Mouse (Mus musculus): ENCODE data around the gene Cdc42bpg. TPM values are rescaled to one million over a fixed set of nuclear protein-coding genes. Genes with fewer than 3 reads are reported as not detected.
"Not testable (repeated sequence)": the region's sequence is repeated elsewhere in the genome, so short reads cannot be mapped to it uniquely, and the experiment has no call there.

Gene Cdc42bpg
- polyA plus RNA-seq, 1 experiment, result 60.5 TPM

DNA sequence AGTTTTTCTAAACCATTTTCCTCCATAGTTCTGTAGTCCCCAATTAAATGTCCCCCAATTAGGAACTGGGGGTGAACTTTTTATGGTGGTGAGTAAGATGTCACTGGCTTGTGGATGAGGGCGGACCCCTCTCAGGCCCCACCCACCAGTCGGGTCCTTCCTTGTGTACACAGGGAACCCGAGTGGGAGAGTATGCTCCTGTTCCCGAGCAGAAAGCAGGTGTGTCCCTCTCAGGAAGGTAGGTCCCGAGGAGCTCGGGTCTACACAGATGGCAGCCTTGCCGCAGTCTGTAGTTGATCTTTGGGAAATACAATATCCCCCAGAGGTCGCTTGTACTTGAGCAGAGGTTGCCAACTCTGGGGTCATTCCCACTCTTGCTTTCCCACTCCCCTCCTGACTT, 21.0 kb upstream of the Cdc42bpg start:
- Histone ChIP-seq H3K9me3 (replicated peaks; ENCODE audit: control insufficient read depth, insufficient read depth, low read length, poor library complexity, severe bottlenecking) (no peaks in the 10 kb centered on the region), H3K27ac (ENCODE audit: insufficient read depth, low read length) (no peak overlapping the region), H3K4me1 (ENCODE audit: control insufficient read depth, insufficient read depth, low read length) (peaks cover 10% of the 10 kb centered on the region), H3K9ac (ENCODE audit: low read depth, poor library complexity, severe bottlenecking) (no peak overlapping the region), H3K4me3 (ENCODE audit: low read depth, low read length) (no peak overlapping the region), H3K36me3 (ENCODE audit: control insufficient read depth, insufficient read depth, low read length, poor library complexity, severe bottlenecking) (peaks cover 22% of the 10 kb centered on the region), H3K27me3 (ENCODE audit: control insufficient read depth, insufficient read depth, low read length, poor library complexity, severe bottlenecking) (no peaks in the 10 kb centered on the region)
- TF ChIP-seq CTCF (IDR thresholded peaks at IDR 0.05; ENCODE audit: low read depth, low read length) (no peak), EP300 (IDR thresholded peaks at IDR 0.05; ENCODE audit: insufficient read depth, low read depth, low read length) (no peak), POLR2A (IDR thresholded peaks at IDR 0.05; ENCODE audit: insufficient read depth, low read length) (no peak)

DNA sequence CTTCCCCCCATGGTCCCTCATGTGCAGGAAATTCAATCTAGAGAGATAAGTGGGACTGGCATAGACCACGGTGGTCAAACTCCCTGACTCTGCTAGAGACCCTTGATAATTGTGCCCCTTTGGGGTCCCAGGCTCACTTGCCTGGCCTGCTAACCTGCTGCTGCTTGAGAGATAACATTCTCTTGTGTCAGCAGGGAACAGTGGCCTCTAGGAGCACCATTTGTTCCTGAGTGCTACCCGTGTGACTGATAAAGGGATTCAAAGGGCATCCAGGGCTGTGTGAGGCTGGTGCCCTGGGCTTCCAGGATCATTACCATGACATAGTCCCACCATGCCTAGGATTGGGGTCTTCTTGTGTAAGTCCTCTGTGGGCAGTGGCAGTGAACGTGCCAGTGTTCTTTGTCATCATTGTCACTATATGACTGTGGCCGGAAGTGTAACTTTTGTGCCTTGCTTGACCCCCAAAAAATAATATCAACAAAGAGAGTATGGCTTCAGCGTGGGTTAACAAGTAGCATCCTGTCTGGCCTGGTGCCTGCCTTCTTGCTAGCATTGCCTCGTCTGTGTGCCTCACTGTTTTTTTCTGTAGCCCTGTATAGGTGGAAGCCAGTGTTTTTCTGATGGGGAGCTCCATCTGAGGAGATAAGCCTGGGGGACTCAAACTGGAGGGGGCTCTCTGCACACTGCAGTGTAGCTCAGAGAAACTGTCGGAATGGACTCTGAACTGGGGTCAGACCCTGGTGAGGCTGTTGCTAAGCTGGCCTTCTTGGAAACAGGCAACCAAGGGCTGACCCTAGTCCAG, 20.4 kb upstream of the Cdc42bpg start:
- Histone ChIP-seq H3K9me3 (replicated peaks; ENCODE audit: control insufficient read depth, insufficient read depth, low read length, poor library complexity, severe bottlenecking) (no peaks in the 10 kb centered on the region), H3K36me3 (ENCODE audit: control insufficient read depth, insufficient read depth, low read length, poor library complexity, severe bottlenecking) (peaks cover 22% of the 10 kb centered on the region), H3K4me3 (ENCODE audit: low read depth, low read length) (no peak overlapping the region), H3K27me3 (ENCODE audit: control insufficient read depth, insufficient read depth, low read length, poor library complexity, severe bottlenecking) (no peaks in the 10 kb centered on the region), H3K4me1 (ENCODE audit: control insufficient read depth, insufficient read depth, low read length) (peaks cover 10% of the 10 kb centered on the region), H3K27ac (ENCODE audit: insufficient read depth, low read length) (no peak overlapping the region), H3K9ac (ENCODE audit: low read depth, poor library complexity, severe bottlenecking) (no peak overlapping the region)
- no peak for TF ChIP-seq CTCF (IDR thresholded peaks at IDR 0.05; ENCODE audit: low read depth, low read length)
- no peak for TF ChIP-seq EP300 (IDR thresholded peaks at IDR 0.05; ENCODE audit: insufficient read depth, low read depth, low read length)
- TF ChIP-seq POLR2A (IDR thresholded peaks at IDR 0.05; ENCODE audit: insufficient read depth, low read length), result no peak

DNA sequence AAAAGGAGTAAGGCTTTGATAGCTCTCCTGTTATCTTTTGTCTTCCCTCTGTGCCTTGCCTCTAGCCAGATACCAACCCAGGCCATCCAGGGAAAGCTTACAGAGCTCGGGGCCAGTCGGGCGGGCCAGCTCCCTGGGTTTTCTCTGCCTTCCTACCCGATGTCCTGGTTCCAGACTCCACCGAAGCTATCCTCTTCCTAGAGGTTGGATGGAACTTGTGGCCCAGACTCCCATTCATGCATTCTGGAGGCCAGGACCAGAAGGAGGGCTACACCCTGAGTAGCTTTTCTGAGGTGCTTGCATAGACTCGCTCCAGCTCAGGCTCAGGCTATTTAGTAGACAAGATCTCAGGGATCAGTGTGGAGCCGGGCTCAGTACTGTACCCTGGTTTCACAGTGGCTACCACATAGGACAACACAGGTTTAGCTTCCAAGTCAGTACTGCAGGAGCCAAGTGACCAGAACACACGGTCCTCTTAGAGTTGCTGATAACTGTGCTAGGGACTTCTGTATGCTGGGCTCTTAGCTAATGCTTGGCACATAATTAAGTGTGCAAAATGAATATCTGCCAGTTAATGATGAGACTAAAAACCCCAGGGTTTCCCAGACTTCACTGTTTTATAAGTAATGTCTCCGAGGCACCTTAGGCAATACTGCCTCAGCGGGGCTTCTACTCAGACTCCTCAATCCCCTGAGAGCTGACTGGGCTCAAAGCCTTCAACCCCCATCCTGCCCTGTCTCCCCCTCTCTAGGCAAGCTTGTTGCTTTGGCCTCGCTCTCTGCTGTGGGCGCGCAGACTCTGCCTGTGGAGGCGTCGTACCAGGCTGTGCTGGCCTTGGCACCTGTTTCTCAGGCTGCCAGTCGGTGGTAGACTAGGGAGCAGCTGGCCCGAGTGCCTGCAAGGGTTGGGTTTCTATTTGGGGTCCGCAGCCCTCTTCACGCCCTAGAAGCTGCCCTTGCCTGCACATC, 19.5 kb upstream of the Cdc42bpg start:
- H3K9me3 ChIP-seq (replicated peaks; ENCODE audit: control insufficient read depth, insufficient read depth, low read length, poor library complexity, severe bottlenecking), result no peaks in the 10 kb centered on the region
- TF ChIP-seq EP300 (IDR thresholded peaks at IDR 0.05; ENCODE audit: insufficient read depth, low read depth, low read length), result no peak
- no peak for TF ChIP-seq CTCF (IDR thresholded peaks at IDR 0.05; ENCODE audit: low read depth, low read length)
- TF ChIP-seq POLR2A (IDR thresholded peaks at IDR 0.05; ENCODE audit: insufficient read depth, low read length), result no peak
- no peak overlapping the region for H3K9ac ChIP-seq (ENCODE audit: low read depth, poor library complexity, severe bottlenecking)
- peaks cover 10% of the 10 kb centered on the region for H3K4me1 ChIP-seq (ENCODE audit: control insufficient read depth, insufficient read depth, low read length)
- H3K36me3 ChIP-seq (ENCODE audit: control insufficient read depth, insufficient read depth, low read length, poor library complexity, severe bottlenecking), result peaks cover 19% of the 10 kb centered on the region
- H3K4me3 ChIP-seq (ENCODE audit: low read depth, low read length), result no peak overlapping the region
- no peak overlapping the region for H3K27ac ChIP-seq (ENCODE audit: insufficient read depth, low read length)
- H3K27me3 ChIP-seq (ENCODE audit: control insufficient read depth, insufficient read depth, low read length, poor library complexity, severe bottlenecking), result no peaks in the 10 kb centered on the region

DNA sequence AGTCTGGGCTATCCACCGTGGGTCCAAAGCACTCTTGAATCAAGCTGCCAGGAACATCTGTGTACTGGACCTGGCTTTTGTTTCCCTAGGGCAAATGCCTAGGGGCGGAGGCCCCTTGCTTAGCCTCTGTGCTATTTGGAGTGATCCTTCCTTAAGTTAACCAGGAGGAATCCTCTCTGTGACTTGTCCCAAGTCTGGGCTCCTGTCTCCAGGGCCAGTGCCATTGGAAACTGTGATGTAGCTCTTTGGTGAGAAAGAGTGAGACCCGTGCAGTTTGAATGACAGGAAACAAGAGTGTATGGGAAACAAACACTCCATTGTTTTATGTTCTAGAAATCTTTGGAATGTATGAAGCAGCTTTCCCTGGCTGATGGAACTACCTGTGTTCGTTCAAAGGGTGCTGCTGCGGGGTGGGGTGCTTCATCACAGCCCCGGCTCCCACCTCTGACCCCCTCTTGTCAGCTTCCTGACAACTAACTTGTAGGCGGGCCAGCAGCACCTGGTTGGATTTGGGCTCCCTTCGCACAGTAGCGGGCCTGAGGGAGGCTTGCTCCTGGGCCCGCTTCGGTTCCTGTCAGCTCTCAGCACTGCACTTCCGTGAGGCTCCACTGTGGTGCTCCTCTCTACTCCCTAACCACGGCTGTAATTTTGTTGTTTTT, 17.9 kb upstream of the Cdc42bpg start:
- Histone ChIP-seq H3K27ac (ENCODE audit: insufficient read depth, low read length) (no peak overlapping the region), H3K4me3 (ENCODE audit: low read depth, low read length) (no peak overlapping the region), H3K4me1 (ENCODE audit: control insufficient read depth, insufficient read depth, low read length) (peaks cover 10% of the 10 kb centered on the region), H3K9me3 (replicated peaks; ENCODE audit: control insufficient read depth, insufficient read depth, low read length, poor library complexity, severe bottlenecking) (no peaks in the 10 kb centered on the region), H3K27me3 (ENCODE audit: control insufficient read depth, insufficient read depth, low read length, poor library complexity, severe bottlenecking) (no peaks in the 10 kb centered on the region), H3K36me3 (ENCODE audit: control insufficient read depth, insufficient read depth, low read length, poor library complexity, severe bottlenecking) (peaks cover 7% of the 10 kb centered on the region; the same call in 1 of the 2 replicates), H3K9ac (ENCODE audit: low read depth, poor library complexity, severe bottlenecking) (no peak overlapping the region)
- no peak for TF ChIP-seq POLR2A (IDR thresholded peaks at IDR 0.05; ENCODE audit: insufficient read depth, low read length)
- no peak for TF ChIP-seq CTCF (IDR thresholded peaks at IDR 0.05; ENCODE audit: low read depth, low read length)
- TF ChIP-seq EP300 (IDR thresholded peaks at IDR 0.05; ENCODE audit: insufficient read depth, low read depth, low read length), result no peak

DNA sequence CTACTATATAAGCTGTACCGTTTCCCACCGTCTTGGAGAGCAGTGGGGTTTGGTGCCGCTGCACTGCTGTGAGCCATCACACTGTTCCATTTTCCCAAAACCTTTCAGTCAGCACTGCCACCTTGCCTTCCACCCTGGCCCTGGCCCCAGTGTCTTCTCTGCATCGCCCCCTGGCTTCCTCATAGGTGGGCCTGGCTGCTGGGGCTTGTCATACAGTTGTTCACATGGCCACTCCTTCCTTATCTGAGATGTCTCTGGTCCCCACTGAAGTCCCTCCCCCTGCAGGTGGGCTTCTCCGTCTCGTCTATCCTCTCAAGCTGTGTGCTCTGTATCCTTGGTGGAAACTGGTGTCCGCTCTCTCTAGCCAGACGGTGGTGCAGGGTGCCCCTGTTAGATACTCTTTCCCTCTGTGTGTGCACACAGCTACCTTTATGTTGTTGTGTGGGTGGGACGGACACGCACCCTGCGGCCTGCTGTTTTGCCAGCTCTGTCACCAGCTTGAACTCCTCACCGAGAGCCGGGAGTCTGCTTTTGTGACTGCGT, 16.5 kb upstream of the Cdc42bpg start:
- Histone ChIP-seq H3K27ac (ENCODE audit: insufficient read depth, low read length) (no peak overlapping the region; the same call in 1 of the 2 replicates), H3K4me1 (ENCODE audit: control insufficient read depth, insufficient read depth, low read length) (peaks cover 7% of the 10 kb centered on the region), H3K36me3 (ENCODE audit: control insufficient read depth, insufficient read depth, low read length, poor library complexity, severe bottlenecking) (peaks cover 3% of the 10 kb centered on the region; the same call in 1 of the 2 replicates), H3K9me3 (replicated peaks; ENCODE audit: control insufficient read depth, insufficient read depth, low read length, poor library complexity, severe bottlenecking) (no peaks in the 10 kb centered on the region), H3K27me3 (ENCODE audit: control insufficient read depth, insufficient read depth, low read length, poor library complexity, severe bottlenecking) (no peaks in the 10 kb centered on the region), H3K4me3 (ENCODE audit: low read depth, low read length) (no peak overlapping the region), H3K9ac (ENCODE audit: low read depth, poor library complexity, severe bottlenecking) (no peak overlapping the region)
- TF ChIP-seq POLR2A (IDR thresholded peaks at IDR 0.05; ENCODE audit: insufficient read depth, low read length) (no peak), EP300 (IDR thresholded peaks at IDR 0.05; ENCODE audit: insufficient read depth, low read depth, low read length) (no peak), CTCF (IDR thresholded peaks at IDR 0.05; ENCODE audit: low read depth, low read length) (peak; percentile 42)

DNA sequence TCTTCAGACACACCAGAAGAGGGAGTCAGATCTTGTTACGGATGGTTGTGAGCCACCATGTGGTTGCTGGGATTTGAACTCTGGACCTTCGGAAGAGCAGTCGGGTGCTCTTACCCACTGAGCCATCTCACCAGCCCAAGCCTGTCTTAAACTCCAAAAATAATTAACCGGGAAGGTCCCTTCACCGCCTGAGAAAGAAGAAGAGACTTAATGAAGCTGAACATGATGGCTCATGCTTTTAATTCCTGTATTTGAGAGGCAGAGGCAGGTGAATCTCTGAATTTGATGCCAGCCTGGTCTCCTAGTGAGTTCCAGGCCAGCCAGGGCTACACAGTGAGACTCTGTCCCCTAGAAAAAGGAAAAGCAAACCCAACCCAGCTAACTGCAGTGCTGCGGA, 15.5 kb upstream of the Cdc42bpg start:
- Histone ChIP-seq H3K36me3 (ENCODE audit: control insufficient read depth, insufficient read depth, low read length, poor library complexity, severe bottlenecking) (peaks cover 10% of the 10 kb centered on the region), H3K27ac (ENCODE audit: insufficient read depth, low read length) (peak overlapping the region; percentile 83)
- H3K4me1 ChIP-seq (ENCODE audit: control insufficient read depth, insufficient read depth, low read length); H3K9ac ChIP-seq (ENCODE audit: low read depth, poor library complexity, severe bottlenecking); H3K4me3 ChIP-seq (ENCODE audit: low read depth, low read length); H3K9me3 ChIP-seq (replicated peaks; ENCODE audit: control insufficient read depth, insufficient read depth, low read length, poor library complexity, severe bottlenecking); H3K27me3 ChIP-seq (ENCODE audit: control insufficient read depth, insufficient read depth, low read length, poor library complexity, severe bottlenecking): not testable (repeated sequence)

All from ES-Bruce4 (cell line).